26 mouse cellular contexts compared by ENCODE assay signal in the genomic region with DNA sequence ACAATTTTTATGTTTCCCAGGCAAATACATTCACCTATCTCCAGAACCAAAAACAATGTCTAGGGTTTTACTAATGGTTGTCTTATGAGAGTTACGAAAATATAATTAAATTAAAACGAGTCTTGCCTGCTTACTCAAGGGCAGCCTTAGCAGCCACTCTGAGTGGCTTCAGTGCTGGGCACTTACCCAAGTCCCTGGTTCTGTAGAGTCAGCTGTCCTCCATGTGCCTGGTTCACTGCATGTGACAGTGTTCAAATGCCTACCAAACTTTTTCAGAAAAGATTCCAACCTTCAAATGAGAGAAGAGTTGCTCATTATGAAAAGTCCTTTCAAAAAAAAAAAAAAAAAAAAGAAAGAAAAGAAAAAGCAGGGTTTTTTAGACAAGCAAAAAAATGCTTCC. TPM values are rescaled to one million over a fixed set of nuclear protein-coding genes. Genes with fewer than 3 reads are reported as not detected.
DNase-seq lines count a peak whose midpoint lies in the region; ATAC-seq and TF ChIP-seq lines count a peak whose summit lies in the region.
"Had no signal": no experiment of that assay in that cellular context is flagged by ENCODE, and none has a peak within 500 bp of the region (broad histone marks: within the 10 kb centered on the region; RNA-seq: fewer than 3 reads in every experiment).

No protein-coding gene starts in this region.

- no peak for TF ChIP-seq CTCF in kidney, adult 2 months (conservative IDR thresholded peaks at IDR 0.05; ENCODE audit: insufficient read depth, insufficient read length, low read depth, low read length)

- no peak for ATAC-seq in kidney, embryonic 16.5 days (ENCODE audit: low FRiP score, low TSS enrichment)
- no peak for ATAC-seq in neural tube, embryonic 15.5 days (ENCODE audit: low FRiP score)
- ATAC-seq: activated CD4-positive, CD25-positive, alpha-beta regulatory T cell, adult 4 months; forebrain, embryonic 15.5 days; hindbrain, postnatal 0 days; Patski had no signal

- no peak overlapping the region for H3K4me3 ChIP-seq in kidney, adult 2 months (ENCODE audit: insufficient read depth, low read depth, low read length)
- no peak overlapping the region for H3K4me3 ChIP-seq in kidney, embryonic 16.5 days (ENCODE audit: low read length)
- no peak overlapping the region for H3K4me3 ChIP-seq in neural tube, embryonic 15.5 days (replicated peaks)
- H3K4me3 ChIP-seq: embryonic facial prominence, embryonic 15.5 days; erythroblast, embryonic 14.5 days; forebrain, embryonic 10.5 days; forebrain, embryonic 15.5 days; heart, adult 2 months; heart, embryonic 15.5 days; hindbrain, embryonic 13.5 days had no signal

- TF ChIP-seq POLR2A in kidney, adult 2 months (IDR thresholded peaks at IDR 0.05; ENCODE audit: low read depth, low read length) = no peak

- 41% methylated on average over 2 of the region's 2 CpGs for WGBS in kidney, adult 2 months
- WGBS in kidney, embryonic 16.5 days = 78% methylated on average over 2 of the region's 2 CpGs
- 82% methylated on average over 2 of the region's 2 CpGs for WGBS in neural tube, embryonic 15.5 days

- no peak overlapping the region for H3K9ac ChIP-seq in kidney, embryonic 16.5 days (replicated peaks; ENCODE audit: low read length)
- H3K9ac ChIP-seq in neural tube, embryonic 15.5 days (replicated peaks) = no peak overlapping the region
- H3K9ac ChIP-seq: embryonic facial prominence, embryonic 15.5 days; forebrain, embryonic 15.5 days; heart, embryonic 15.5 days; hindbrain, embryonic 13.5 days had no signal

- H3K27ac ChIP-seq in kidney, adult 2 months (ENCODE audit: insufficient read depth, low read depth, low read length) = no peak overlapping the region
- H3K27ac ChIP-seq in kidney, embryonic 16.5 days (ENCODE audit: low read length) = no peak overlapping the region
- no peak overlapping the region for H3K27ac ChIP-seq in neural tube, embryonic 15.5 days (replicated peaks)
- H3K27ac ChIP-seq: embryonic facial prominence, embryonic 15.5 days; forebrain, embryonic 10.5 days; forebrain, embryonic 15.5 days; heart, adult 2 months; heart, embryonic 15.5 days; hindbrain, embryonic 13.5 days; hindbrain, postnatal 0 days had no signal

- H3K4me2 ChIP-seq in kidney, embryonic 16.5 days (replicated peaks; ENCODE audit: low read depth, low read length) = no peak overlapping the region
- no peak overlapping the region for H3K4me2 ChIP-seq in neural tube, embryonic 15.5 days
- H3K4me2 ChIP-seq: embryonic facial prominence, embryonic 15.5 days; forebrain, embryonic 15.5 days; heart, embryonic 11.5 days; heart, embryonic 15.5 days; hindbrain, embryonic 13.5 days had no signal

- no peaks in the 10 kb centered on the region for H3K9me3 ChIP-seq in kidney, embryonic 16.5 days (ENCODE audit: low read length)
- H3K9me3 ChIP-seq in neural tube, embryonic 15.5 days (replicated peaks) = no peaks in the 10 kb centered on the region
- H3K9me3 ChIP-seq: embryonic facial prominence, embryonic 15.5 days; forebrain, embryonic 10.5 days; forebrain, embryonic 15.5 days; heart, embryonic 15.5 days; hindbrain, embryonic 13.5 days had no signal

- no peaks in the 10 kb centered on the region for H3K36me3 ChIP-seq in kidney, adult 2 months (ENCODE audit: control insufficient read depth, insufficient read depth, low read length)
- H3K36me3 ChIP-seq in kidney, embryonic 16.5 days (ENCODE audit: insufficient read depth, low read length) = no peaks in the 10 kb centered on the region
- H3K36me3 ChIP-seq in neural tube, embryonic 15.5 days = no peaks in the 10 kb centered on the region
- H3K36me3 ChIP-seq: embryonic facial prominence, embryonic 15.5 days; forebrain, embryonic 10.5 days; forebrain, embryonic 15.5 days; heart, embryonic 15.5 days; hindbrain, embryonic 13.5 days had no signal

- peak; percentile 6 to 12 for DNase-seq in cerebellum, postnatal 10 days
- no peak for DNase-seq in cerebellum, postnatal 4 days (ENCODE audit: low spot score in 2 of 2)
- DNase-seq in kidney, adult 2 months = peak; percentile 72
- DNase-seq in Muller cell, postnatal 12 days (ENCODE audit: inconsistent ontology term) = peak; percentile 39
- peak; percentile 50 for DNase-seq in kidney, postnatal 25 days
- DNase-seq: adrenal gland, adult 8-10 months; cerebellum, adult 11 months; cerebellum, adult 9-10 months; embryo, embryonic 11 days; gastrocnemius, postnatal 10 days; heart, adult 2 months; heart, postnatal 14 days had no signal

- no peaks in the 10 kb centered on the region for H3K27me3 ChIP-seq in kidney, adult 2 months (replicated peaks; ENCODE audit: control insufficient read depth, insufficient read depth, low read length)
- H3K27me3 ChIP-seq in kidney, embryonic 16.5 days (ENCODE audit: insufficient read depth, low read length) = no peaks in the 10 kb centered on the region
- H3K27me3 ChIP-seq in neural tube, embryonic 15.5 days (replicated peaks) = no peaks in the 10 kb centered on the region
- H3K27me3 ChIP-seq: embryonic facial prominence, embryonic 15.5 days; forebrain, embryonic 15.5 days; heart, embryonic 15.5 days; hindbrain, embryonic 13.5 days had no signal

- H3K4me1 ChIP-seq in kidney, adult 2 months (ENCODE audit: control insufficient read depth, insufficient read depth, low read length) = no peaks in the 10 kb centered on the region
- H3K4me1 ChIP-seq in kidney, embryonic 16.5 days (ENCODE audit: insufficient read depth, low read length) = peaks cover 8% of the 10 kb centered on the region
- H3K4me1 ChIP-seq in neural tube, embryonic 15.5 days = no peaks in the 10 kb centered on the region
- H3K4me1 ChIP-seq: embryonic facial prominence, embryonic 15.5 days; forebrain, embryonic 10.5 days; forebrain, embryonic 15.5 days; heart, embryonic 15.5 days; hindbrain, embryonic 13.5 days had no signal

RNA-seq across cellular contexts. Expression of a gene that starts 15.1 kb away (rescaled TPM):
- polyA plus RNA-seq in kidney, adult 2 months (2012; rRNA removed) = 0.81 and 0.87 TPM in 2 replicates
- polyA plus RNA-seq in kidney, embryonic 16.5 days (2015; fragmentation: Nextera tagmentation; extraction: Ambion mirVana) = 0.32 and 0.35 TPM in 2 replicates
- 0.72 and 0.97 TPM in 2 replicates for polyA plus RNA-seq in neural tube, embryonic 15.5 days (2015; fragmentation: Nextera tagmentation; extraction: Ambion mirVana)
- polyA plus RNA-seq: activated CD4-positive, CD25-positive, alpha-beta regulatory T cell, adult 4 months; C2C12; erythroblast, embryonic 14.5 days; gonadal fat pad, adult 2 months; heart, adult 2 months; heart, embryonic 15.5 days had no signal

Comparison
In these comparisons a context has a peak if more than half of its experiments do, and no peak if none do; other contexts are left out.
1. DNase-seq: peak in cerebellum, postnatal 10 days (2 of 2), kidney, adult 2 months (single experiment), Muller cell, postnatal 12 days (single experiment) and kidney, postnatal 25 days (2 of 2); none in cerebellum, postnatal 4 days (0 of 2).